Mouse (Mus musculus) left cerebral cortex, postnatal 10 days (tissue): ENCODE measurements around the gene Chrm4. TPM values are rescaled to one million over a fixed set of nuclear protein-coding genes. Genes with fewer than 3 reads are reported as not detected.

Source experiments
- DNase-seq, 2 experiments: peaks; one replicate each; pipeline ENCODE4 v3.0.0; 2021 to 2022; ENCODE audit warnings: low spot score in 2 of 2, mixed read lengths in 1 of 2; ENCODE audit errors: extremely low spot score in 1 of 2
- intact Hi-C: fragments of 180-260 bp; cut with DNase I; formaldehyde crosslinking; loops from one replicate; pipeline ENCODE4 v1.15.1; 2025
- microRNA-seq: library from miRNA; unstranded; fragments of <30 nt; microRNA quantifications from one replicate; pipeline ENCODE4 v1.2.0, GENCODE M21; 2022
- total RNA-seq, 2 experiments: library from RNA; stranded (reverse); gene quantifications; 2 replicates each; pipeline ENCODE4 v1.2.3; 2021

Gene Chrm4
- total RNA-seq, 2 experiments from 2014 or later = 29.6 to 33.0 TPM

DNA sequence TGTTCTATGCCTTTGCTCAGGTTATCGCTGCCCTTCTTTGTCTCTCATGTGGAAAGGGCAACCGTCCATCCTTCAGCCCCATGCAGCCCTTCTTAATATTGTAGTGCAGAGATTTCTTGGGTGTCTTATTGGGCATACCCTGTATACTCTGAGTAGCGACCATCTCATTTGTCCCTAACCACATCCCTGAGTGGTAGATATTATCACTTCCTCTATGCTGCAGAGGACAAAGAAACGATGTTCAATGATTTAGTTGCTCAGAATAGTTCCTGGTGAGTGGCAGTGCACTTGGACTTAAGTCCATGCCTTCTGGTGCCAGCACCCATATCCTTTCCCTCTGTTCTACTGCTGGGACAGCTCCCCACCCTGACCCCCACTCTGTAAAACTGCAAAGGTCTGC is 50.9 kb downstream of the Chrm4 start:
- intact Hi-C loops = no loop called here
- no peak for DNase-seq

Small RNAs within 50 kb of the gene (microRNA-seq; reads per million reads assigned to microRNA genes)
- 1.4 reads per million for gene Mir6999

Other genes starting within 250 kb of the Chrm4 start
- 10 to 100 TPM; 55.8 to 59.3 TPM for gene Atg13, start 216.7 kb upstream of the Chrm4 start, total RNA-seq
- 1 to 10 TPM; 8.1 to 8.7 TPM for gene Harbi1, start 216.4 kb upstream of the Chrm4 start, total RNA-seq
- gene Ambra1, start 197.1 kb upstream of the Chrm4 start, total RNA-seq = 10 to 100 TPM; 54.9 to 56.1 TPM
- 10 to 100 TPM; 24.6 to 26.0 TPM for gene Mdk, start 5.0 kb downstream of the Chrm4 start, total RNA-seq
- not detected for gene Gm9821, start 18.5 kb downstream of the Chrm4 start, total RNA-seq
- 100 to 1,000 TPM; 251 to 255 TPM for gene Dgkz, start 48.6 kb downstream of the Chrm4 start, total RNA-seq
- 1 to 10 TPM; 7.8 to 8.6 TPM for gene Creb3l1, start 97.3 kb downstream of the Chrm4 start, total RNA-seq
- gene Phf21a, start 165.9 kb downstream of the Chrm4 start, total RNA-seq = 10 to 100 TPM; 67.0 to 73.3 TPM